Mouse (Mus musculus) ES-E14 (cell line): ENCODE data around the gene Lin37. TPM values are rescaled to one million over a fixed set of nuclear protein-coding genes. Genes with fewer than 3 reads are reported as not detected.

Experiments used
- DNase-seq: peaks from one replicate; pipeline ENCODE4 v3.0.0-alpha.2; 2013; ENCODE audit warnings: low read depth, low spot score
- H3K27ac ChIP-seq: 2 replicates; pipeline ENCODE4 v1.5.1; 2012; ENCODE audit warnings: low read depth, mild to moderate bottlenecking, low read length, moderate library complexity, mixed read lengths; ENCODE audit not compliant: poor library complexity, insufficient read depth, severe bottlenecking
- H3K36me3 ChIP-seq: 2 replicates; pipeline ENCODE4 v1.6.1; 2012; ENCODE audit warnings: mild to moderate bottlenecking, low read length, moderate library complexity, mixed read lengths; ENCODE audit not compliant: control insufficient read depth, poor library complexity, insufficient read depth, severe bottlenecking
- H3K4me1 ChIP-seq, 2 experiments: fragments of 150-350 bp in 1 of 2; sonication (generic) in 1 of 2; 2 replicates each; pipeline ENCODE4 v1.6.1; 2012; ENCODE audit warnings: low read length in 2 of 2, mild to moderate bottlenecking in 1 of 2, mixed read lengths in 1 of 2; ENCODE audit not compliant: control insufficient read depth in 2 of 2, insufficient read depth in 2 of 2, poor library complexity in 1 of 2
- H3K4me3 ChIP-seq, 2 experiments: fragments of 150-350 bp in 1 of 2; sonication (generic) in 1 of 2; 2 replicates each; pipeline ENCODE4 v1.5.1; 2012; ENCODE audit warnings: low read length in 2 of 2, low read depth in 1 of 2, mild to moderate bottlenecking in 1 of 2, mixed read lengths in 1 of 2; ENCODE audit not compliant: insufficient read depth in 1 of 2, poor library complexity in 1 of 2, severe bottlenecking in 1 of 2
- H3K9ac ChIP-seq: 2 replicates; pipeline ENCODE4 v1.6.1; 2012; ENCODE audit warnings: low read depth, mild to moderate bottlenecking, low read length, mixed read lengths; ENCODE audit not compliant: poor library complexity, insufficient read depth, severe bottlenecking
- H3K9me3 ChIP-seq: fragments of 150-350 bp; sonication (generic); 2 replicates; pipeline ENCODE4 v1.6.1; 2012; ENCODE audit warnings: low read depth, mild to moderate bottlenecking, low read length; ENCODE audit not compliant: control insufficient read depth, insufficient read depth
- CHD2 ChIP-seq: IDR thresholded peaks from 2 replicates; pipeline ENCODE4 v1.6.1; 2014; ENCODE audit warnings: mild to moderate bottlenecking, low read depth, low read length, inconsistent platforms
- HCFC1 ChIP-seq: IDR thresholded peaks from 2 replicates; pipeline ENCODE4 v1.6.1; 2012; ENCODE audit warnings: low read length, inconsistent platforms, borderline replicate concordance; ENCODE audit not compliant: insufficient read depth
- MAFK ChIP-seq: IDR thresholded peaks from 2 replicates; pipeline ENCODE4 v1.6.1; 2014; ENCODE audit warnings: mild to moderate bottlenecking, low read depth, low read length, inconsistent platforms; ENCODE audit not compliant: insufficient read depth
- ZC3H11A ChIP-seq: IDR thresholded peaks from 2 replicates; pipeline ENCODE4 v1.6.1; 2012; ENCODE audit warnings: low read depth, mild to moderate bottlenecking, inconsistent platforms, low read length, borderline replicate concordance
- ZNF384 ChIP-seq: IDR thresholded peaks from 2 replicates; pipeline ENCODE4 v1.6.1; 2012; ENCODE audit warnings: low read depth, low read length, inconsistent platforms
- in situ Hi-C, 2 experiments: fragments of 600-800 bp; cut with MboI; formaldehyde crosslinking; loops; one replicate each; pipeline ENCODE4 v1.15.1; 2025; ENCODE audit warnings: low sequenced_read_pairs in 2 of 2, inconsistent platforms in 1 of 2; ENCODE audit not compliant: unreplicated experiment in 2 of 2
- total RNA-seq: library from RNA; depleted of rRNA; stranded (reverse); fragments of 300-350 nt; gene quantifications from 2 replicates; pipeline ENCODE4 v1.2.3, GENCODE M21; 2012

Lin37 gene
- total RNA-seq, 1 experiment: 12.4 TPM

- H3K4me3 ChIP-seq: peak overlapping the region; percentile 35 to 52; a peak in 1 of 4 replicates
- H3K36me3 ChIP-seq: no peaks in the 10 kb centered on the region
- peaks cover 1 to 12% of the 10 kb centered on the region in 2 experiments; a peak in 2 of 4 replicates for H3K4me1 ChIP-seq
- DNase-seq: no peak
- in situ Hi-C loops: no loop called here
- H3K9me3 ChIP-seq: no peaks in the 10 kb centered on the region
- H3K9ac ChIP-seq: no peak overlapping the region
- H3K27ac ChIP-seq: no peak overlapping the region
- TF ChIP-seq ZC3H11A: no peak
- TF ChIP-seq MAFK: no peak
- TF ChIP-seq ZNF384: no peak
- TF ChIP-seq HCFC1: no peak
- TF ChIP-seq CHD2: no peak
These were observed 33.7 kb downstream of the Lin37 start for GRCm38 (mm10) chr7:30525954-30526353.

GRCm38 (mm10) chr7:30524487-30524886 lies 35.2 kb downstream of the Lin37 start:
- no peak for DNase-seq
- no peak for TF ChIP-seq ZC3H11A
- Histone ChIP-seq H3K4me1 (peaks cover 1 to 12% of the 10 kb centered on the region in 2 experiments; a peak in 2 of 4 replicates), H3K9me3 (no peaks in the 10 kb centered on the region), H3K4me3 (no peak overlapping the region), H3K27ac (no peak overlapping the region), H3K36me3 (no peaks in the 10 kb centered on the region), H3K9ac (no peak overlapping the region)
- in situ Hi-C loops: no loop called here

GRCm38 (mm10) chr7:30522871-30523270 lies 36.8 kb downstream of the Lin37 start:
- no peaks in the 10 kb centered on the region for H3K36me3 ChIP-seq
- H3K4me3 ChIP-seq: no peak overlapping the region
- TF ChIP-seq HCFC1: no peak
- TF ChIP-seq ZC3H11A: no peak
- TF ChIP-seq MAFK: no peak
- no peak for TF ChIP-seq CHD2
- TF ChIP-seq ZNF384: no peak
- H3K9me3 ChIP-seq: no peaks in the 10 kb centered on the region
- H3K27ac ChIP-seq: no peak overlapping the region
- H3K4me1 ChIP-seq: peaks cover 1 to 16% of the 10 kb centered on the region in 2 experiments; a peak in 2 of 4 replicates
- H3K9ac ChIP-seq: no peak overlapping the region
- no peak for DNase-seq
- in situ Hi-C loops: no loop called here

- in situ Hi-C loops: no loop called here
- TF ChIP-seq MAFK: no peak
- TF ChIP-seq ZNF384: no peak
- no peak for TF ChIP-seq HCFC1
- TF ChIP-seq CHD2: no peak
- TF ChIP-seq ZC3H11A: no peak
- Histone ChIP-seq H3K4me1 (peaks cover under 1 to 6% of the 10 kb centered on the region in 2 experiments; a peak in 2 of 4 replicates), H3K9me3 (no peaks in the 10 kb centered on the region), H3K4me3 (no peak overlapping the region), H3K9ac (no peak overlapping the region), H3K36me3 (no peaks in the 10 kb centered on the region), H3K27ac (no peak overlapping the region)
- DNase-seq: no peak
These were observed 38.8 kb downstream of the Lin37 start for GRCm38 (mm10) chr7:30520856-30521255.

GRCm38 (mm10) chr7:30520396-30520795 lies 39.2 kb downstream of the Lin37 start:
- no peaks in the 10 kb centered on the region for H3K36me3 ChIP-seq
- peaks cover 2 to 4% of the 10 kb centered on the region in 2 experiments; a peak in 2 of 4 replicates for H3K4me1 ChIP-seq
- no peak overlapping the region for H3K9ac ChIP-seq
- H3K4me3 ChIP-seq: no peak overlapping the region
- TF ChIP-seq ZNF384: no peak
- no peak for TF ChIP-seq HCFC1
- no peak for TF ChIP-seq CHD2
- TF ChIP-seq ZC3H11A: no peak
- TF ChIP-seq MAFK: no peak
- H3K9me3 ChIP-seq: no peaks in the 10 kb centered on the region
- H3K27ac ChIP-seq: no peak overlapping the region
- DNase-seq: no peak
- in situ Hi-C loops: no loop called here
